Mouse (Mus musculus): ENCODE results near the gene Calr. TPM values are rescaled to one million over a fixed set of nuclear protein-coding genes. Genes with fewer than 3 reads are reported as not detected.

The Calr gene
- polyA plus RNA-seq (2012; rRNA removed): 152 and 189 TPM in 2 replicates

DNA sequence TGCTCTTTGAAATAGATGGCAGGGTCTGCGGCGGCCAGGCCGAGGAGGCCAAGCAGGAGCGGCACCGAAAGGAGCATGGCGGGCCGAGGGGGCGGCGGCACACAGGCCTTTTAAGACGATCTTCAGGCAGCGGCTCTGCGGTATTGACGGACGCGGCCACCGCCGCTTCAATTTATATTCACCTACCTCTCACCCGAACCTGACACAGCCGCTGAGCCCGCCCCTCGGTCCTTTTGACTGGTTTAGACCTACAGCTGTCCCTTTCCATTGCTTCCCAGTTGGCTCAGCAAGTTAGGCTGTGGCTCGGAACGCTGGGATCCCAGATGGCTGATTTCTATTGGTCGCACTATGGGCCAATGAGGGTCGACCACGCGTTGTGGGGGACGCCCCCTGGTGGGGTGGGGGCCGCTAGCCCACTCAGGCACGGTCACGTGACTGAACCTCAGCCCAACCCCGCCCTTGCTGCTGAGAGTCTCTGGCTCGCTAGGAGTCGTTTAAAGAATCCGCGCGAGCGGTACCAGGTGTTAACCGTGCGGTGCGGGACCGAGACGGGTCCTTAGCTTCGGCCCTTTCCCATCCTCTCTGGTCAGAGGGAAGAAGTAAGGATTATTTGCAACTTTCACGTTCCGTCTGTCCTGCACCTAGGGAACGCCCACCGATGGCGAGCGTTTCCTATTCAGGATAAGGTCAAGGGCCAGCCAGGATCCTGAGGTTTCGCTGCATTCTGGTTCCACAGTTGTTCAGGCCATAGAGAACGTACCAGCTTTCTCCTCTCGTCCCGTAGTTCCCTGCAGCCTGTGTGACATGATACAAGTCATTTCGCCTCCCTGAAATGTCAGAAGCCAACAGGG, at the start of gene Calr:
Gene Calr, minus strand, starts transcription at position 213 of the 851 bp plus-strand sequence.
- Histone ChIP-seq H3K4me3 (replicated peaks; ENCODE audit: extremely low read depth, low read depth, low read length) (peak within 1 kb of the TSS; percentile 88), H3K4me1 (ENCODE audit: control insufficient read depth, insufficient read depth, low read length) (peaks cover 7% of the 10 kb centered on the region)
- TF ChIP-seq CTCF (IDR thresholded peaks at IDR 0.05; ENCODE audit: insufficient read depth, low read length): no peak
- TF ChIP-seq POLR2A (IDR thresholded peaks at IDR 0.05; ENCODE audit: borderline replicate concordance, extremely low read depth, low read depth, low read length): peak; percentile 98
- under 1% methylated on average over 55 of the region's 55 CpGs for WGBS
- DNase-seq: peak; percentile 98

DNA sequence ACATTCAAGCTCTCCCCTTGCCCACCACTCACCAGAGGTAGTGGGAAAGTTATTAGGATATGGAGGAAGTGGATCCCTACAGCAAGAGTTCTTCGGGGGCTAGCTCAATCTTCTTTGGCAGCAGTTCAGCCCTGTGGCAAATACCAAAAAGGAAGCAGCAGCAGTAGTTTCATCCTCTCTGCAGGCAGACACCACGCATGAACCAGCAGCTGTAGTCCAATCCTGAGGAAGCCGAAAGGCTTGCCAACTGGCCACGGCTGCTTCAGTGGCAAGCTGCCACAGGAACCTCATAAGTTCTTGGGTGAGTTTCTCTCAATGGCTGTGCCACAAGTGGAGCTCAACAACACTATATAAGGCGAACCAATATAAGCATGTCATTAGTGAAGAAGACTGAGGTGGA, 49.2 kb upstream of the Calr start:
- Histone ChIP-seq H3K4me3 (replicated peaks; ENCODE audit: extremely low read depth, low read depth, low read length) (no peak overlapping the region), H3K4me1 (ENCODE audit: control insufficient read depth, insufficient read depth, low read length) (peaks cover 4% of the 10 kb centered on the region)
- 78% methylated on average over 5 of the region's 5 CpGs for WGBS
- DNase-seq: no peak
- TF ChIP-seq CTCF (IDR thresholded peaks at IDR 0.05; ENCODE audit: insufficient read depth, low read length): no peak
- no peak for TF ChIP-seq POLR2A (IDR thresholded peaks at IDR 0.05; ENCODE audit: borderline replicate concordance, extremely low read depth, low read depth, low read length)

DNA sequence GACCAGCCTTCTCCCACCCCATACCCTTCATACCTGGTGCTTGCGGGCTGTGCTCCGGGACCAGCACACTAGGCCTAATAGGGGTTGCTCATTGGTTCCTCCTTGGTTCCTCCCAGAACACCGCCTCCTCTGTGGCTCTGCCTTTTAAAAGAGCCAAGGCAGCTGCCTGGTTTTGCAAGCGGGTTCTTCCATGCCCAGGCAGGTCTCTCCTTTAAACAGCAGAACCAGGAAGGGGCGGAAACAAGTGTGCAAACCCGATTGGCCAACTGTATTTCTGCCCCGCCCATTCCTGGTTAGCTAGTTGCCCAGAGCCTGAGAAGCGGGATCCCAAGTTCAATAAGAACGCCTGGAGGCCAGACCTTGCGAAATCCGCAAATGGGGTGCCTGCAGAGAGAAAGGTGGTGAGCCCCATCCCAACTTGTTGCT, 47.0 kb upstream of the Calr start, which contains the start of gene Gcdh:
Gene Gcdh, minus strand, starts transcription at position 213 of the 426 bp plus-strand sequence.
- Histone ChIP-seq H3K4me1 (ENCODE audit: control insufficient read depth, insufficient read depth, low read length) (peaks cover 4% of the 10 kb centered on the region), H3K4me3 (replicated peaks; ENCODE audit: extremely low read depth, low read depth, low read length) (peak within 1 kb of the TSS; percentile 79)
- TF ChIP-seq POLR2A (IDR thresholded peaks at IDR 0.05; ENCODE audit: borderline replicate concordance, extremely low read depth, low read depth, low read length) (peak; percentile 56; the same call in 1 of the 2 replicates), CTCF (IDR thresholded peaks at IDR 0.05; ENCODE audit: insufficient read depth, low read length) (no peak)
- DNase-seq: peak; percentile 90
- WGBS: 0% methylated on average over 11 of the region's 11 CpGs

DNA sequence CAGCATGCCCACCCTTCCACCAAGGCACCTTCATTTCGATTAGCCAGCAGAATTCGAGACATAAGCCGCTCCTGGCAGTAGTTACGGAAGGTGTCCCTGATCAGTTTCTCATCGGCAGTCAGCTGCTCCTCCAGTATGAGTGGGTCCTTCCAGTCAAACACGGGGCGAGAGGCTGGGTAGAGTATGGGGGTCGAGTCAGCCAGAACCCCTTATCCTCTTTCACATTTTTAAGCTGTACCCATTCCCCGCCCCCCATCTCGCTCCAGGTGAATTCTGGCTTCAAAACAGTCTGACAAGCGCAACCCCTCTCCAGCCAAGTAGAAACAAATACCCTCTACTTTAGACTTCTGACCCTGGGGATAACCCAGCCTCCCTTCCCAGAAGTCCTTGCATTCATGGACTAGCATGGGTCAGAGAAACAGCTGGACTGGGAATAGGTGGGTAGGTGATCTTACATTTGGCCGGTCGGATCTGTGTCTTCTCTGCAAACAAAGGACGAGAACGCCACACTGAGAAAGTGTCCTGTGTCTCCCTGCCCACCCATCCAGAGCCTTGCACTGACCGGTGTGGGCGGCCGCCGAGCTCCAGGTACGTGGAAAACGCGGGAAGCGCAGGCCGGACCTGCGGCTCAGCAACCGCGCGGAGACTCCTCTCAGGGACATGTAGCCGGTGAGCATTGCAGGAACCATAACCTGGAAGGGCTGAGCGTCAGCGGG, 46.4 kb upstream of the Calr start:
- Histone ChIP-seq H3K4me3 (replicated peaks; ENCODE audit: extremely low read depth, low read depth, low read length) (peak overlapping the region; percentile 79), H3K4me1 (ENCODE audit: control insufficient read depth, insufficient read depth, low read length) (peaks cover 4% of the 10 kb centered on the region)
- DNase-seq: no peak
- no peak for TF ChIP-seq CTCF (IDR thresholded peaks at IDR 0.05; ENCODE audit: insufficient read depth, low read length)
- no peak for TF ChIP-seq POLR2A (IDR thresholded peaks at IDR 0.05; ENCODE audit: borderline replicate concordance, extremely low read depth, low read depth, low read length)
- WGBS: 14% methylated on average over 31 of the region's 31 CpGs

DNA sequence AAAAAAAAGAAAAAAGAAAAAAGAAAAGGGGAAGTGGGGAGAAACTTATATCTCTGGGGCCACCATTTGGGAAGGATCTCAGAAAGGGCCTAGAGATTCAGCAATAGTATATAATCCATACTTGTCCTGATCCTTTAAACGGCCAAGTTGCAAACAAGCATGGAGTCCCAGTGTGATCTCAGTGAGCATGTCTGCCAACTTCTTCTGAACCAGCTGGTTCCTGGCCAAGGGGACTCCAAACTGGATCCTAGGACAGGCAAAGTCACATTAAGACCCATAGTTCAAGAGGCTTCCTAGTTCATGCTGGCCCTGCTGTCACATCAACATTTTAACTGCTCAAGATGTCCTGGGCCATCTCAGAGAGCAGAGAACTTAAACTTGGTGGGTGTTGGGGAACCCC, 42.4 kb upstream of the Calr start:
- Histone ChIP-seq H3K4me3 (replicated peaks; ENCODE audit: extremely low read depth, low read depth, low read length) (no peak overlapping the region), H3K4me1 (ENCODE audit: control insufficient read depth, insufficient read depth, low read length) (peaks cover 3% of the 10 kb centered on the region)
- no peak for DNase-seq
- 90% methylated on average over 1 of the region's 1 CpGs for WGBS
- TF ChIP-seq CTCF (IDR thresholded peaks at IDR 0.05; ENCODE audit: insufficient read depth, low read length): no peak
- TF ChIP-seq POLR2A (IDR thresholded peaks at IDR 0.05; ENCODE audit: borderline replicate concordance, extremely low read depth, low read depth, low read length): no peak

DNA sequence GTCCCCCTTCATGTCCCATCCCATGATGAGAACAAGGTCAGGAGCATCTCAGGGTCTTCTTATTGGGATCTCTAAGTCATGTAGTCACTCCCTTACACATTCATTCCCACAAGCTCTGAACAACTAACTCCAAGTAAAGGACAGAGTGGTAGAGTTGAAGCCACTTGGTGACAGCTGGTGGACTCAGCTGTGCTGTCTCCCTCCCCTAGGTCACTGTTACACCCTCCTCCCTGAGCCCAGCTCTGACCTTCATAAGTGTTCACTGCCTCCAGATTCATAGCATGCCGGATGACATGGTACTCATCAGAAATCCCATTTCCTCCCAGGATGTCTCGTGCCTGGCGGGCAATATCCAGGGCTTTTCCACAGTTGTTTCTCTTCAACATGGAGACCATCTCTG, 41.5 kb upstream of the Calr start:
- no peak overlapping the region for H3K4me3 ChIP-seq (replicated peaks; ENCODE audit: extremely low read depth, low read depth, low read length)
- TF ChIP-seq CTCF (IDR thresholded peaks at IDR 0.05; ENCODE audit: insufficient read depth, low read length) (no peak), POLR2A (IDR thresholded peaks at IDR 0.05; ENCODE audit: borderline replicate concordance, extremely low read depth, low read depth, low read length) (no peak)
- H3K4me1 ChIP-seq (ENCODE audit: control insufficient read depth, insufficient read depth, low read length): no peaks in the 10 kb centered on the region
- no peak for DNase-seq
- WGBS: 84% methylated on average over 3 of the region's 3 CpGs

DNA sequence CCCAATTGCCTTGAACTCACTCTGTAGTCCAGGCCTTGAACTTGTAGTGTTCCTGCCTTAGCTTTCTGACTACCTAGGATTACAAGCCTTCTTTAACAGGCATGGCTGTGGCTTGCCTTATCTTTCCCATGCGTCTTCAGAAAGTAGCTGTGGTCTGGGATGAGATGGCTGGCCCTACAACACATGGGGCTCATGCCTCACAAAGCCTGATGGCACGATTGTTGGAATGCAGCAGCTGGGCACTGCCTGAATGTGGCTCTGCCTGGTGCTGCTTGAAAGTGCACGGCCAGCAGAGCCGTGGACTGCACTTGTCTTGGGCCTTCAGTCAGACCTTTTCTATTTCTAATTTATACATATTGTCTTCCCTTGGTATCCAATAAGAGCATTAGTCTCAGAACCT, 38.0 kb upstream of the Calr start:
- DNase-seq: no peak
- 85% methylated on average over 4 of the region's 4 CpGs for WGBS
- TF ChIP-seq POLR2A (IDR thresholded peaks at IDR 0.05; ENCODE audit: borderline replicate concordance, extremely low read depth, low read depth, low read length): no peak
- no peak for TF ChIP-seq CTCF (IDR thresholded peaks at IDR 0.05; ENCODE audit: insufficient read depth, low read length)
- Histone ChIP-seq H3K4me1 (ENCODE audit: control insufficient read depth, insufficient read depth, low read length) (no peaks in the 10 kb centered on the region), H3K4me3 (replicated peaks; ENCODE audit: extremely low read depth, low read depth, low read length) (no peak overlapping the region)

DNA sequence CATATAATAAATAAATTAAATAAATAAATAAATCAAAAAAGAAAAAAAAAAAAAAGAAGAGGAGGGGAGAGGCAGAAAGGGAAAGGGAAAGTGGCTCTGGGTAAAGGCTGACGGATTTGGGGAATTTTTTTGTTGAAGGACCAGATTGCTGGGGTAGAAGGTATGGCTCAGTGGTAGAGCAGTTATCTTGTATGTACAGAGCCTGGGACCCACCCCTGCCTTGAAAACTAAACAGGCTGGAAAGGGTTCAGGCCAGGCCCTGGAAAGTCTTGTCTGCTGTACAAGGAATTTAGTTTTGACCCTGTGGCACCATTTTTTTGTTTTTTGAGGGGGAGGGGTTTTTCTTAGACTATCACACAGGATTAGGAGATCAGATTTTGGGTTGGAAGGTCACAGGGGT, 32.2 kb upstream of the Calr start:
- WGBS: 65% methylated on average over 1 of the region's 1 CpGs
- TF ChIP-seq POLR2A (IDR thresholded peaks at IDR 0.05; ENCODE audit: borderline replicate concordance, extremely low read depth, low read depth, low read length): no peak
- TF ChIP-seq CTCF (IDR thresholded peaks at IDR 0.05; ENCODE audit: insufficient read depth, low read length): no peak
- Histone ChIP-seq H3K4me3 (replicated peaks; ENCODE audit: extremely low read depth, low read depth, low read length) (no peak overlapping the region), H3K4me1 (ENCODE audit: control insufficient read depth, insufficient read depth, low read length) (no peaks in the 10 kb centered on the region)
- DNase-seq: no peak

DNA sequence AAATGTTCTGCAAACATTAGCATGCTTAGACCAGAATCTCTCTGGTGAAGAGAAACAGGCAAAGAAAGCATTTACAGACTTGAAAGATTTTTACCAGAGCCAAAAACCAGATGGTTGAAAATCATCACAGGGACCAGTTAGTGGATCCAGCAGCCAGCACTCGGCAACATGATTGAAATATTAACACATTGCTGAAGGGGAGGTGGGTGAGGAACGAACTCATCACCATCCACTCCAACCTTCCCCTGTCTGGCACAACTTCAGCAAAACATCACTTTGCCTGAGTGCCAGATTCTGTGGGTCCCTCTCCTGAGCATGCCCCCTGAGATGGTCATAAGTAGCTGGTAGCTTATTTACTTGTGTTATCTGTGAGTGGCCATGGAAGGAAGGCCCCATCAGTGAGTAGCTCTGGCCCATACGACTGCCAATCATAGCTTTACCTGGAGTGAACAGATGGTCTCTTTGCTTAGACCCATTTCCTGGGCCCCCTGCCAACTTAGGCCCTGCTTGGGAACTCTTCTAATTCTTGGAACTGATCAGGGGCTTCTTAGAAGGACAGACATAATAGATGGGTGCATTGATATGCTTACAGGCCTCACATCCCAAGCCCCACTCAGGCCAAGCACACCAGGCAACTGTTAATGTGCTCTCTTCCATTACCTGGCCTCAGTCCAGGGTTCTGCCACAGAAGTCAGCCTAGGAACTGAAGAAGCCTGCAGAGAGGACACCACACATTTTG, 30.7 kb upstream of the Calr start:
- no peak for DNase-seq
- Histone ChIP-seq H3K4me3 (replicated peaks; ENCODE audit: extremely low read depth, low read depth, low read length) (no peak overlapping the region), H3K4me1 (ENCODE audit: control insufficient read depth, insufficient read depth, low read length) (peaks cover 4% of the 10 kb centered on the region)
- WGBS: 75% methylated on average over 3 of the region's 3 CpGs
- TF ChIP-seq CTCF (IDR thresholded peaks at IDR 0.05; ENCODE audit: insufficient read depth, low read length): no peak

Data from lung, adult 2 months (tissue).